Mouse (Mus musculus) kidney, postnatal 0 days (tissue): ENCODE results near the gene Acap2. TPM values are rescaled to one million over a fixed set of nuclear protein-coding genes. Genes with fewer than 3 reads are reported as not detected.

Source experiments
- ATAC-seq: fragments of 200-750 bp; cut with Nextera tagmentation; replicated peaks from 2 replicates; pipeline ENCODE4 v1.8.0; 2017; ENCODE audit warnings: low read depth, moderate number of reproducible peaks, moderate TSS enrichment, moderate library complexity; ENCODE audit not compliant: low FRiP score
- DNase-seq: peaks from one replicate; pipeline ENCODE4 v3.0.0-alpha.2; 2016; ENCODE audit warnings: low spot score
- H3K27ac ChIP-seq: fragments of 300-500 bp; sonication (generic); 2 replicates; pipeline ENCODE4 v1.5.1; 2014; ENCODE audit warnings: mild to moderate bottlenecking
- H3K27me3 ChIP-seq: fragments of 300-500 bp; sonication (generic); 2 replicates; pipeline ENCODE4 v1.6.1; 2014; ENCODE audit warnings: low read length, mixed read lengths; ENCODE audit not compliant: insufficient read depth
- H3K36me3 ChIP-seq: fragments of 300-500 bp; sonication (generic); 2 replicates; pipeline ENCODE4 v1.6.1; 2014; ENCODE audit warnings: low read length, mixed read lengths; ENCODE audit not compliant: insufficient read depth
- H3K4me1 ChIP-seq: fragments of 300-500 bp; sonication (generic); replicated peaks from 2 replicates; pipeline ENCODE4 v1.6.1; 2014; ENCODE audit warnings: antibody characterized with exemption, low read length, mixed read lengths; ENCODE audit not compliant: insufficient read depth
- H3K4me2 ChIP-seq: fragments of 300-500 bp; sonication (generic); 2 replicates; pipeline ENCODE4 v1.6.1; 2014; ENCODE audit warnings: mild to moderate bottlenecking, low read length, moderate library complexity, mixed read lengths
- H3K4me3 ChIP-seq: fragments of 300-500 bp; sonication (generic); replicated peaks from 2 replicates; pipeline ENCODE4 v1.5.1; 2014; ENCODE audit warnings: low read depth, low read length
- H3K9ac ChIP-seq: fragments of 300-500 bp; sonication (generic); 2 replicates; pipeline ENCODE4 v1.6.1; 2014; ENCODE audit warnings: low read depth, low read length
- H3K9me3 ChIP-seq: fragments of 300-500 bp; sonication (generic); replicated peaks from 2 replicates; pipeline ENCODE4 v1.6.1; 2016; ENCODE audit warnings: low read length, inconsistent platforms, mixed read lengths
- CTCF ChIP-seq: IDR thresholded peaks from 2 replicates; pipeline ENCODE4 v1.5.1; 2016; ENCODE audit warnings: antibody characterized with exemption, low read depth, mild to moderate bottlenecking, moderate library complexity
- whole genome bisulfite sequencing: fragments of 180-500 bp; shearing (Covaris S2); extraction: QIAGEN DNeasy Blood & Tissue Kit; methylation state at CpG from one replicate; pipeline ENCODE4 v1.1.7; 2014; 5-methylcytosine and 5-hydroxymethylcytosine counted together
- polyA plus RNA-seq: library from polyadenylated mRNA; unstranded; fragments of >200 nt; fragmentation: Nextera tagmentation; extraction: Ambion mirVana; gene quantifications from 2 replicates; pipeline ENCODE4 v1.2.1, GENCODE M21; 2015

Acap2 gene
- polyA plus RNA-seq, 1 experiment from 2014 or later, result 12.9 TPM

- Histone ChIP-seq H3K9me3 (no peaks in the 10 kb centered on the region), H3K27me3 (no peaks in the 10 kb centered on the region), H3K4me1 (no peaks in the 10 kb centered on the region), H3K27ac (no peak overlapping the region), H3K4me3 (no peak overlapping the region), H3K4me2 (no peak overlapping the region), H3K36me3 (peaks cover 6% of the 10 kb centered on the region; the same call in 1 of the 2 replicates), H3K9ac (no peak overlapping the region)
- ATAC-seq, result no peak
- no peak for TF ChIP-seq CTCF
- WGBS, result 87% methylated on average over 6 of the region's 6 CpGs
- no peak for DNase-seq
These were observed 107.0 kb downstream of the Acap2 start for GRCm38 (mm10) chr16:31094036-31094435.

DNA sequence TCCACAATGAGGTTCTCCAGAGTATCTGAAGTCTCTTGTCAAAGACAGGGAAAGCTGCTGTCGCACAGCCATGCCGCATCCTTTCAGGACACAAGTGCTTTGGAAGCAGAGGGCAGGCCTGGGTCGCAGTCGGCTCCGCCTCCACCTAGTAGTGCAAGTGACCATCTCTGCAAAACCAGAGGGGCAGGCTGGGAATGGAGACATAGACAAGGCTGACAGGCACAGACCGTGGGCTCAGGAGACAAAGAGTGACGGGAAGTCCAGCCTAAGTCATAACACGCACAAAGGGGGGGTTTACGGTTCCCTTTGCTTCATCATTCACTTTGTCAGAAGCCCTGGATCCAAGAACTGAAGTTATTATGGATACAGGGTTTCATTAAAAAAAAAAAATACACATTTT, 107.9 kb downstream of the Acap2 start:
- no peak overlapping the region for H3K27ac ChIP-seq
- H3K9me3 ChIP-seq, result no peaks in the 10 kb centered on the region
- ATAC-seq (no peak), DNase-seq (no peak)
- H3K4me1 ChIP-seq, result no peaks in the 10 kb centered on the region
- H3K27me3 ChIP-seq, result no peaks in the 10 kb centered on the region
- H3K4me2 ChIP-seq, result no peak overlapping the region
- H3K4me3 ChIP-seq, result no peak overlapping the region
- no peak for TF ChIP-seq CTCF
- no peak overlapping the region for H3K9ac ChIP-seq
- WGBS, result 79% methylated on average over 9 of the region's 9 CpGs
- H3K36me3 ChIP-seq, result 0 out of 2 replicates have a peak, but pooled peaks cover 4% of the 10 kb centered on the region

DNA sequence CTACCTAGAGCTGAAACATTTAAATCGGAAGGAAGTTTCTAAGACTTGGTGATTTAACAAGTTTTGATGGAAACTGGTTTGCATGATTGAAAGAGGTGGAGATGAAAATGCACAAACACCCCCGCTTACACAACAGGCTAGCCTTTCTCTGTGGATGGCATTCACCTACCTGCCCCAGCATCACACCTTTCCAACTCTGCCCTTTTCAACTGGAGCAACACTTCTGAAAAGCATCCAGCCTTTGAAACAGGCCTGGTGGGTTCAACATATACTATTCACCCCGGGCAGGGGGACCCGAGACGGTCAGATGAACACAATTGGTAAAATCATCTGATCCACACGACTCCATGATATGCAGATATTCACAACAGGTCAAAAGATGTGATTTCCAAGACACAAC, 119.2 kb downstream of the Acap2 start:
- ATAC-seq (no peak), DNase-seq (no peak)
- H3K27ac ChIP-seq, result no peak overlapping the region

DNA sequence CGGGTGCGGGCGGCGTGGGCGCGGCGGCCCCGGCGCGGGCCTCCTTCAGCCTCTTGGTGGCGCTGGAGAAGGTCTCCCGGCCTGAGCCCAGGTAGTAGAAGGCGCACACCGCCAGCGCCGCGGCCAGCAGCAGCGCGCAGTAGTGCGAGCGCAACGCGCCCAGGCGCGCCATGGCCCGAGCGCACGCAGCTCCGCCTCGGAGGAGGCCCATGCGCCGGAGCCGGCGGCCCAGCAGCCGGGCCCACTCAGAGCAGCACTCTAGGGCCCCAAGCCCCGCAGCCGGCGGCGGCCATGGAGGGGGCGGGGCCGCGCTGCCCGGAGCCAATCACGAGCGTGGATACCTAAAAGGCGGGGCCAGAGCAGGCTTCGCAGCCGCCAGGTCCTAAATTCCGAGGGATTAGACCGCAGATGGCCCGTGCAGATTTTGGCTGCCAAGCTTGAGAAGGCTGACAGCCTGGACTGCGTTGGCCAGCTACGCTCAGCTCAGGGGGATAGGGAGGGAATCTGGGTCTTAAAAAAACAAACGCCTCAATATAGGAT, 119.8 kb downstream of the Acap2 start, which contains the start of gene Xxylt1:
Gene Xxylt1, minus strand, starts transcription at position 308 of the 540 bp plus-strand sequence.
- Histone ChIP-seq H3K36me3 (no peaks in the 10 kb centered on the region), H3K4me3 (peak within 1 kb of the TSS; percentile 46), H3K9ac (peak within 1 kb of the TSS; percentile 51), H3K4me2 (peak within 1 kb of the TSS; percentile 85), H3K27me3 (no peaks in the 10 kb centered on the region), H3K4me1 (peaks cover 9% of the 10 kb centered on the region), H3K27ac (peak within 1 kb of the TSS; percentile 75), H3K9me3 (no peaks in the 10 kb centered on the region)
- peak; percentile 25; the same call in 1 of the 2 replicates for TF ChIP-seq CTCF
- WGBS, result under 1% methylated on average over 54 of the region's 54 CpGs
- DNase-seq, result peak; percentile 98
- peak; percentile 97 for ATAC-seq

More for the DNA sequence above, 119.2 kb downstream of the Acap2 start:
- Histone ChIP-seq H3K4me2 (no peak overlapping the region; the same call in 1 of the 2 replicates), H3K4me3 (no peak overlapping the region), H3K4me1 (peaks cover 9% of the 10 kb centered on the region), H3K27me3 (no peaks in the 10 kb centered on the region), H3K9me3 (no peaks in the 10 kb centered on the region), H3K9ac (no peak overlapping the region), H3K36me3 (no peaks in the 10 kb centered on the region)
- 67% methylated on average over 6 of the region's 6 CpGs for WGBS
- no peak for TF ChIP-seq CTCF

GRCm38 (mm10) chr16:31080573-31081051, 120.4 kb downstream of the Acap2 start:
- H3K9me3 ChIP-seq, result no peaks in the 10 kb centered on the region

DNA sequence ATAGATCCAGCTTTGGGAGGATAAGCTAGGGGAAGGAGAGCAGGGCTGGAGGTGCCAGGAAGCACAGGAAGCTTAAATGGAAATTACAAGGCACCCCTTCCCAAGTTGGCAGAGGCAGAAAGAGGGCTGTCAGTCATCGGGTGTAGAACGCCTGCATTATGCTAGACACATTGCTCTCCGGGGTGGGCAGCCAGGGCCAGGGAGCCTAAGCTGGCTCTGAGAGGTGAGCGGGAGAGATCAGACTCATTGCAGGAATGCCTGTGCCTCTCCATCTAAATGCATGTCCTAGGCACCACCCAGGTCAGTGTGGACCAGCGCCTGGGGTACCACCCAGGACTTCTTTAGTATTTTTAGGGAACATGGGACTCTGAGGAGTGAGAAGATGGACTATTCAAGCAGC, 123.6 kb downstream of the Acap2 start:
- no peak for TF ChIP-seq CTCF
- Histone ChIP-seq H3K27ac (no peak overlapping the region), H3K4me3 (no peak overlapping the region), H3K4me2 (no peak overlapping the region), H3K4me1 (peaks cover 9% of the 10 kb centered on the region), H3K27me3 (no peaks in the 10 kb centered on the region), H3K36me3 (no peaks in the 10 kb centered on the region), H3K9ac (no peak overlapping the region), H3K9me3 (no peaks in the 10 kb centered on the region)
- 96% methylated on average over 5 of the region's 5 CpGs for WGBS
- no peak for DNase-seq
- no peak for ATAC-seq

More at GRCm38 (mm10) chr16:31080573-31081051, 120.4 kb downstream of the Acap2 start:
- peak; percentile 75 for ATAC-seq
- Histone ChIP-seq H3K36me3 (no peaks in the 10 kb centered on the region), H3K27me3 (no peaks in the 10 kb centered on the region), H3K9ac (peak overlapping the region; percentile 51), H3K27ac (peak overlapping the region; percentile 75), H3K4me2 (peak overlapping the region; percentile 85), H3K4me1 (peaks cover 9% of the 10 kb centered on the region), H3K4me3 (peak overlapping the region; percentile 46)
- peak; percentile 91 for DNase-seq
- TF ChIP-seq CTCF, result no peak
- WGBS, result under 1% methylated on average over 36 of the region's 36 CpGs
